Mouse (Mus musculus): Measurements from ENCODE around the gene Ang2.
A peak's percentile ranks its signal among the peaks of the same experiment; 100 is the strongest.
"Not testable (repeated sequence)": the region's sequence is repeated elsewhere in the genome, so short reads cannot be mapped to it uniquely, and the experiment has no call there.

The Ang2 gene

DNA sequence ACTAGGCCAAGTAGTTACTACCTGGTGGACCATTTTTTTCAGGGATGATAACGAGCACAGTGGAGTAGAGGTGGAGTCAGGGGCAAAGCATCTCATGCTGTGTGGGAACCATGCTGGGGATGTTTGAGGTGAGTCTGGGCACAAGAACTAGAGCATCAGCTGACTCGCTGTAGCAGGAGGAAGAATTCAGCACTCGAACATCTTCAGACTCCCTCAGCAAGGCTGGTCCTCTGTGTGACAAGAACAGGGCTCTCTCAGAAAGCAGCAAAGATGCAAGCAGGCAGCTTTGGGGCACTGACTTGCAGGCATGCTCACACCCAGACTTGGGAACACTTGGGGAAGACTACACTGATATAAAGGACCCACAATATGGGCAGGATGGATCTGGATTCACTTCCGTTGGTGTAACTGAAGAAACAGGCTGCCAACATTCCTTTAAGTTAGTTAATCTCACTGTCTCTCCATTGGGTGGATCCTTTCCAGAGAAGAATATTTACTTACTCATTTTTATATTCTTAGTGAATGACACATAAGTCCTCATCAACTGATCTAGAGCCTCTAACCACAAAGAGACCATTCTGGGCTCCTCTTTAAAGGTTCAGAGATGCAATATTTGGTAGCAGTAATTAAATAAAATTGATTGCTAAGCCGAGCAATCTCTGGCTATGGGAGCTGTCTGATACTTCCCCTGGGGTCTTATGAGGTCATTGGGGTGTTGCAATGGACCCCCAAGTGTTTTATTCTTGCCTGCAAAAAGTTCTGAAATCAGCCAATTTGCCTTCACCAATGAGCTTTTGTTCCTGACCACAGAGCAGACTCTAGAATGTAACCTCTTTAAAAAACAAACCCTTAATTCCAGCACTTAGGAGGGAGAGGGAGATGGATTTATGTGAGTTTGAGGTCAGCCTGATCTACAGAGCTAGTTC lies at the start of gene Ang2:
Gene Ang2, minus strand, starts transcription at position 51 of the 926 bp plus-strand sequence.
- DNase-seq (ENCODE audit: low spot score), result no peak

GRCm38 (mm10) chr14:51247736-51248135 lies 48.8 kb upstream of the Ang2 start:
- DNase-seq (ENCODE audit: low spot score), result no peak

DNA sequence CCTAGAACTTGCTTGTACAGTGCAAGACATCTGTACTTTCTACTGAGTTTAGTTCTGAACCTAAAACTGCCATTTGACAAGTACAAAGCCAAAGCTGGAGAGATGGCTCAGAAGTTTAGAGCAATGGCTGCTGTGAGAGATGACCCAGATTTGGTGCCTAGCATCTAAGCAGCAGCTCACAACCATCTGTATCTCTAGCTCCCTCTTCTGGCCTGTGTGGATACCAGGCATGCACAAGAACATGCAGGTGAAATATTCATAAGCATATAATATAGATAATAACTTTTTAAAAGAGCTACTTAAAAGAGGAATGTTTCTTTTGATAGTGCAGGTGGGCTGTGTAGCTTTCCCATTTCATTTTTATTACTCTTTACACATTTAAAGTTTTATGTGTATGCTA lies 42.0 kb upstream of the Ang2 start:
- DNase-seq (ENCODE audit: low spot score), result peak; percentile 73

DNA sequence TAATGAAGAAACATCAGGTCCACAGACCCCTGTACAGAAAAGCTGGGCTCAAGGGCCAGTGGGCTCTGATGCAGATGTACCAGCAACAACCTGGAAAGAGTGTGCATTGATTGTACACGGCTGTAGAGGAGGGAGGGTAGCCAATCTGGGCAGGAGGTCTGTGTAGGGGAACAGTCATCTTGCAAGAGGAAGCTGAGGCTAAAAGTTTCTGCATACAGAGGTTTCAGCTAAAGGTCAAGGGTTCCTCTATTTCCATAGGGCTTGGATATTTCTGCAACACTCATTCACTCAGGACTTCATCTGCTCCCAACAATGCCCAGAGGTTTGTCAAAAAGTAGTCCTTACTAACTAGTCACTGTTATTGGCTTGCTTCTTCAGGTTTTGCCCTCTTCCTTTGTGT lies 38.5 kb upstream of the Ang2 start:
- not testable (repeated sequence) for DNase-seq (ENCODE audit: low spot score)

DNA sequence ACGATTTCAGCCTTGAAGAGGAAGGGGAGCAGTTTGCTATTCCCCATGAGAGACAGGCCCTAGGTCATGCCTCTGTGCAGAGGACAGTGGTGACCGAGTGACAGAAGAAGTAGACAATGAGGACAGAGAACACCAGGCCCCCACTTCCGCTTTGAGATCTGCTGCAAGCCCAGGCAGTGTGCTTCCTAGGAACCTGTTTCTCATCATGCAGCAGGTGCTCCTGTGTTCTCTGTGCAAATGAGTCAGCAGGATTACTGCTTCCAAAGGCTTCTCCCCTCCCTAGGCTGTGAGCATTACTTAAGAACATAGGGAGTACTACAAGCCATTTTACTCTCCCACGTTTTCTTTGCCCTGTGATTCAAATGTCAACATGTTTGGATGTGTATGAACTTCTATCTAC lies 30.7 kb upstream of the Ang2 start:
- not testable (repeated sequence) for DNase-seq (ENCODE audit: low spot score)

- DNase-seq (ENCODE audit: low spot score), result not testable (repeated sequence)
These were observed 21.1 kb upstream of the Ang2 start for GRCm38 (mm10) chr14:51220075-51220474.

GRCm38 (mm10) chr14:51203115-51203514 lies 4.2 kb upstream of the Ang2 start, which contains the start of gene Ear14:
Gene Ear14 (plus strand): TSS chr14:51203391.
- no peak for DNase-seq (ENCODE audit: low spot score)

GRCm38 (mm10) chr14:51200466-51200865 lies 1.5 kb upstream of the Ang2 start:
- DNase-seq (ENCODE audit: low spot score), result peak; percentile 14

- DNase-seq (ENCODE audit: low spot score), result peak; percentile 48
These were observed 1.1 kb upstream of the Ang2 start for GRCm38 (mm10) chr14:51200054-51200453.

DNA sequence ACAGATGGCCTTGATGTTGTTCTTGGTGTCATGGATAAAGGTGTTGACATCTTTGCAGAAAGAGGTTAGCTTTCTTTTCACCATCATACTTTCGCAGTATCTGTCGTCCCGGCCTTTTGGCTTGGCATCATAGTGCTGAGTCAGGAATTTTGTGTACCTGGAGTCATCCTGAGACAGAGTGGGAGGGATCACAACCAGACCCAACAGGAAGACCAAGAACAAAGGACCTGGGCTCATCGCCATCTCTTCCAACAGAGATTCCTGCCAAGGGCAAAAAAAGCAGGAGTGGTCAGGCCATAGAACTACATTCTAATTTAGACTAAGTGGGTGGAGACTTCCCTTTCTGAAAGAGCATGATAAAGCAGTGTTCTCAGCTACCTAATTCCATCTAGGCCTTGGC lies 3.3 kb downstream of the Ang2 start:
- DNase-seq (ENCODE audit: low spot score), result no peak

DNA sequence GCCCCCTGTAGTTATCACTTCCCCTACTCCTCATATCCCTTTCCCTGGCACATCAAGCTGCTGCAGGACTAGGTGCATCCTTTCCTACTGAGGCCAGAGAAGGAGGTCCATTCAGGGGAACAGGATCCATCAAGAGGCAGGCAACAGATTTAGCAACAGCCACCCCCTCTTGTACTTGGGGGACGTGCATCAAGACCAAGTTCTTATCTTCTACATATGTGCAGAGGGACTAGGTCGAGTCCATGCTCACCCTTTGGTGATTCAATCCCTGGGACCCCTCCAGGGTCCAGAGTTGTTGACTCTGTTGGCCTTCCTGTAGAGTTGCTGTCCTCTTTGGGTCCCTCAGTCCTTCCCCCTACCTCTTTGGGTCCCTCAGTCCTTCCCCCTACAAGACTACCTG lies 17.9 kb downstream of the Ang2 start:
- not testable (repeated sequence) for DNase-seq (ENCODE audit: low spot score)

GRCm38 (mm10) chr14:51173843-51174242 lies 25.1 kb downstream of the Ang2 start:
- DNase-seq (ENCODE audit: low spot score), result no peak

DNA sequence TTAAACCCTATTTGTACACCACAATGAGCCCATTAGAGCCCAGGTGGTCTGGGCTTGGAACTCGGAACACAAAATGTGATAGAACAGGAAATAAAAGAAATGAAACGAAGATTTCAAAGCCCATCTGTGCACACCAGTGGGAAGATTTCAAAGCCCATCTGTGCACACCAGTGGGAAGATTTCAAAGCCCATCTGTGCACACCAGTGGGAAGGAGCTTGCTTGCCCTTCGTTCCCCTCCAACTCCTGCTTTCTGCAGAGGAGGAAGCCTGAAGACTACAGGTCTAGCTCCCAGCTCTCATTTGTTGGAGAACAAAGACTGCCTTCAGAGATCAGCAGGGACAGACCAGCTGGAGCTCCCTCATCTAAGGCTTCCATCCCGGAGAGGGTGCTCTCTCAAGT lies 26.0 kb downstream of the Ang2 start:
- DNase-seq (ENCODE audit: low spot score), result not testable (repeated sequence)

DNA sequence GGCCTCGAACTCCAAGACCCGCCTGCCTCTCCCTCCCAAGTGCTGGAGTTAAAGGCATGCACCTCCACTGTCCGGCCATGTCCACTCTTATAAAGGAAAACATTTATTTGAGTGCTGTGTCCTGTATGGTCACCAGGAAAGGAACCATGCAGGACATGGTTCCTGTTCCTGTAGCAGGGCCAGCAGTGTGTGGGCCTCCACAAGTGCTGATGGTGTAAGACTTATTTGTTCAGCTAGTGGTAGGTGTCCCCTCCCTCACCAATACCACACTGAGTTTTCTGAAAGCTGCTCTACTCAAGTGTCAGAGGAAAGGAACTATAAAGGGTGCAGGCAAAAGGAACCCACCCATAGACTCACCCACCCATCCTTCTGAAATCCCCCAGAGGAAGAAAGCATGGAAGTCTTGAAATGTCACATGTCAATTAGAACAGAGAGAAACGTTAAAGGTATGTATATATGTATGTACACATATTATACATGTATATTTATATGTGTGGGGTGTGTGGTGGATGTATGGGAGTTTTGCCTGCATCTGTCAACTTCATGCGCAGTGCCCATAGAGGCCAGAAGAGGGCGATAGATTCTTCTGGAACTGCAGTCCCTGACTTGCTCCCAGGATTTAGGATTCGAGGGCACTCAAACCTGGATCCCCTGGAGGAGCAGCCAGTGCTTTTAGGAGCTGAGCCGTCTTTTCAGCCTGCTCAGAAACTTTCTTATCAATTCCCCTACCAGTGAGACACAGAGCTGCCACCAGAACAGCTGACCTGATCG lies 26.7 kb downstream of the Ang2 start:
- DNase-seq (ENCODE audit: low spot score), result peak; percentile 45

DNA sequence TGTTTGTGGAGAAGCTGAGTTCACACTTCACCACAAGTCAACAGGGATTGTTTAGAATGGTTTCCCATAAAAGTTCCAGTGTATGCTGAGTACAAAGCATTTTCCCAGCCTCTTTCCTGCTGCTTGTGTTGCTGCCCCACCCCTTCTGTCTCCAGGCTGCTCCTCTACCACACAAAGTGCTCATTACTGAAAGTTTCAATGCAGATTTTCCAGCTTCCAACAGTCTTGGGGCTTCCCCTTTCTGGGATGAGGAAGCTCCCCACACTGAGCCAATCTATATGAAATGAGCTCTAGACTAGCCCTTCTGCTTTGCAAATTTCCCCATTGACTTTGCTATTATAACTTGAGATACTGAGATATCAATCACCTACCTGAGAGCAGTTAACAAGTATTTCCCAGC lies 32.9 kb downstream of the Ang2 start:
- no peak for DNase-seq (ENCODE audit: low spot score)

DNA sequence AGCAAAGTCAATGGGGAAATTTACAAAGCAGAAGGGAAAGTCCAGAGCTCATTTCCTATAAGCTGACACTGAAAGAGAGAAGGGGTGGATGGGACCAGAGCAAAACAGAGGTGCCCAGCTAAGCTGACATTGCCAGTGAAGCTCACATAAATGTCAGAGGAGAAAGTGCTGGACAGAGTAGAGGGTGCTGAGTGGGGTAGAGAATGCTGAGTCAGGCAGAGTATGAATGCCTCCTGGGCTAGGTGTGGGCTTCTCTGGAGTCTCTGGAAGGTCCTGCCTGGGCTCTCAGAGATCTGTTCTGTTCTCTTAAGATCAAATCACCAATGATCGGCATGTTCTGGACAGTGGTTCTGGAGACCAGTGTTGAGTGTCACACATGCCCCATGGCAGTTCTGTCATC lies 33.5 kb downstream of the Ang2 start:
- DNase-seq (ENCODE audit: low spot score), result no peak

- not testable (repeated sequence) for DNase-seq (ENCODE audit: low spot score)
These were observed 35.6 kb downstream of the Ang2 start for GRCm38 (mm10) chr14:51163323-51163722.

- peak; percentile 56 for DNase-seq (ENCODE audit: low spot score)
These were observed 37.0 kb downstream of the Ang2 start, which contains the start of gene Rnase2b for GRCm38 (mm10) chr14:51161976-51162375. Gene Rnase2b (plus strand): TSS chr14:51162260.

- no peak for DNase-seq (ENCODE audit: low spot score)
These were observed 41.9 kb downstream of the Ang2 start for GRCm38 (mm10) chr14:51157072-51157471.

DNA sequence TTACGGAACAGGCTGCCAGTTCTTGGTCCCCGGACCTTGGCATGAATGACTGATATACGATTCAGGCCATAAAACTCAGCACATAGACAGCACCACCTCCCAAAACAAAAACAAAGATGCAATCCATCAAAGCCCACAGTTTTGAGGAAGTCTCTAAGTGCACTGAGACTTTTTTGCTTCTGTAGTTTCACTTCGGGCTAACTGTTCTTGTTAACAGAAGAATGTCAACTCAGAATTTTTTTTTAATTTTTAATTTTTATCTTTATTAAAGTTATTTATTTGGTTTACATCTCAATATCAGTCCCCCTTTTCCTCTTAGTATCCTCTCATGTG lies 42.2 kb downstream of the Ang2 start:
- no peak for DNase-seq (ENCODE audit: low spot score)

- DNase-seq (ENCODE audit: low spot score), result no peak
These were observed 42.8 kb downstream of the Ang2 start for GRCm38 (mm10) chr14:51156056-51156735.

- no peak for DNase-seq (ENCODE audit: low spot score)
These were observed 46.6 kb downstream of the Ang2 start for GRCm38 (mm10) chr14:51152249-51152870.

All from adipocyte (in vitro differentiated cells).